Mouse (Mus musculus) adrenal gland, postnatal 25 days (tissue): ENCODE results near the gene Nemp2. TPM values are rescaled to one million over a fixed set of nuclear protein-coding genes. Genes with fewer than 3 reads are reported as not detected.

Source experiments
- DNase-seq: peaks from one replicate; pipeline ENCODE4 v3.0.0; 2021; ENCODE audit warnings: mixed read lengths
- long read RNA-seq: library from polyadenylated mRNA; stranded (forward); transcript quantifications from one replicate; pipeline ENCODE4 v2.0.0, GENCODE M21; 2021
- total RNA-seq: library from RNA; stranded (reverse); gene quantifications from 2 replicates; pipeline ENCODE4 v1.2.3, GENCODE M21; 2021

The Nemp2 gene
- total RNA-seq = 3.7 and 4.8 TPM in 2 replicates
- long read RNA-seq, partial matches to known transcripts = 0 of 2 reads
- long read RNA-seq, other reads (novel, unspliced or antisense) = 0 of 2 reads

- DNase-seq = peak; percentile 91
Observed at GRCm38 (mm10) chr1:52630248-52630936, at the start of gene Nemp2. TSS of gene Nemp2 (plus strand) at chr1:52630703.

- no peak for DNase-seq
Observed at GRCm38 (mm10) chr1:52581744-52582143, 48.8 kb upstream of the Nemp2 start.

GRCm38 (mm10) chr1:52582866-52583265, 47.6 kb upstream of the Nemp2 start:
- DNase-seq = no peak

GRCm38 (mm10) chr1:52596982-52597646, 33.4 kb upstream of the Nemp2 start:
- DNase-seq = peak; percentile 13

- peak; percentile 65 for DNase-seq
Observed at GRCm38 (mm10) chr1:52597761-52598160, 32.7 kb upstream of the Nemp2 start.

- no peak for DNase-seq
Observed at GRCm38 (mm10) chr1:52598361-52598760, 32.1 kb upstream of the Nemp2 start.

- no peak for DNase-seq
Observed at GRCm38 (mm10) chr1:52601496-52601895, 29.0 kb upstream of the Nemp2 start.

- DNase-seq = no peak
Observed at GRCm38 (mm10) chr1:52607700-52608099, 22.8 kb upstream of the Nemp2 start.

GRCm38 (mm10) chr1:52608486-52608885, 22.0 kb upstream of the Nemp2 start:
- DNase-seq = no peak

- DNase-seq = no peak
Observed at GRCm38 (mm10) chr1:52618217-52618616, 12.3 kb upstream of the Nemp2 start.

GRCm38 (mm10) chr1:52620442-52620841, 10.1 kb upstream of the Nemp2 start:
- no peak for DNase-seq

- no peak for DNase-seq
Observed at GRCm38 (mm10) chr1:52630937-52631299, 415 bp downstream of the Nemp2 start.

- DNase-seq = no peak
Observed at GRCm38 (mm10) chr1:52631570-52631969, 1.1 kb downstream of the Nemp2 start.

- no peak for DNase-seq
Observed at GRCm38 (mm10) chr1:52634251-52634650, 3.7 kb downstream of the Nemp2 start.

GRCm38 (mm10) chr1:52635932-52636331, 5.4 kb downstream of the Nemp2 start:
- no peak for DNase-seq

GRCm38 (mm10) chr1:52638101-52638500, 7.6 kb downstream of the Nemp2 start:
- DNase-seq = no peak

GRCm38 (mm10) chr1:52639090-52639489, 8.6 kb downstream of the Nemp2 start:
- no peak for DNase-seq

- DNase-seq = no peak
Observed at GRCm38 (mm10) chr1:52640266-52640665, 9.8 kb downstream of the Nemp2 start.

- DNase-seq = no peak
Observed at GRCm38 (mm10) chr1:52640736-52641135, 10.2 kb downstream of the Nemp2 start.

GRCm38 (mm10) chr1:52648153-52649027, 17.9 kb downstream of the Nemp2 start:
- peak; percentile 65 for DNase-seq

- DNase-seq = no peak
Observed at GRCm38 (mm10) chr1:52650066-52650465, 19.6 kb downstream of the Nemp2 start.

GRCm38 (mm10) chr1:52652601-52653253, 22.2 kb downstream of the Nemp2 start:
- DNase-seq = no peak
